Mouse (Mus musculus) liver (tissue): Measurements from ENCODE around the gene Zfp866.
A peak's percentile ranks its signal among the peaks of the same experiment; 100 is the strongest.

Source experiments
- DNase-seq: peaks from one replicate; pipeline ENCODE4 v3.0.0-alpha.2; 2020; ENCODE audit warnings: mixed read lengths

Gene Zfp866

GRCm38 (mm10) chr8:69796721-69797345 is 5.9 kb upstream of the Zfp866 start:
- DNase-seq, result no peak

GRCm38 (mm10) chr8:69794901-69795300 is 3.9 kb upstream of the Zfp866 start:
- no peak for DNase-seq

GRCm38 (mm10) chr8:69794096-69794495 is 3.1 kb upstream of the Zfp866 start:
- no peak for DNase-seq

GRCm38 (mm10) chr8:69793666-69794065 is 2.7 kb upstream of the Zfp866 start:
- no peak for DNase-seq

- DNase-seq, result peak; percentile 71
These were observed 564 bp upstream of the Zfp866 start for GRCm38 (mm10) chr8:69791415-69792068.

- DNase-seq, result peak; percentile 41
These were observed 614 bp downstream of the Zfp866 start for GRCm38 (mm10) chr8:69790364-69790763.

- DNase-seq, result no peak
These were observed 1.2 kb downstream of the Zfp866 start for GRCm38 (mm10) chr8:69789731-69790130.

- DNase-seq, result no peak
These were observed 1.9 kb downstream of the Zfp866 start for GRCm38 (mm10) chr8:69789105-69789504.

GRCm38 (mm10) chr8:69777111-69777510 is 13.9 kb downstream of the Zfp866 start:
- DNase-seq, result no peak

GRCm38 (mm10) chr8:69775149-69775534 is 15.8 kb downstream of the Zfp866 start:
- DNase-seq, result no peak

- DNase-seq, result peak; percentile 94
These were observed 16.4 kb downstream of the Zfp866 start, which contains the start of gene Gm20422 for GRCm38 (mm10) chr8:69774503-69775148. Gm20422 (minus strand) TSS chr8:69774886.

GRCm38 (mm10) chr8:69772106-69772505 is 18.9 kb downstream of the Zfp866 start:
- DNase-seq, result no peak

GRCm38 (mm10) chr8:69771221-69771620 is 19.8 kb downstream of the Zfp866 start:
- no peak for DNase-seq

GRCm38 (mm10) chr8:69761814-69762445 is 29.0 kb downstream of the Zfp866 start:
- DNase-seq, result no peak

- no peak for DNase-seq
These were observed 32.7 kb downstream of the Zfp866 start for GRCm38 (mm10) chr8:69758316-69758715.

- no peak for DNase-seq
These were observed 38.5 kb downstream of the Zfp866 start for GRCm38 (mm10) chr8:69752437-69752836.

GRCm38 (mm10) chr8:69749544-69750454 is 41.2 kb downstream of the Zfp866 start, which contains the start of gene Zfp963:
Zfp963 (minus strand) TSS chr8:69749970.
- DNase-seq, result peak; percentile 96

GRCm38 (mm10) chr8:69741231-69741630 is 49.7 kb downstream of the Zfp866 start:
- DNase-seq, result no peak

- DNase-seq, result no peak
These were observed 50.2 kb downstream of the Zfp866 start for GRCm38 (mm10) chr8:69740763-69741162.

- DNase-seq, result no peak
These were observed 55.5 kb downstream of the Zfp866 start for GRCm38 (mm10) chr8:69735495-69735894.

GRCm38 (mm10) chr8:69717232-69717580 is 73.8 kb downstream of the Zfp866 start:
- DNase-seq, result no peak
